Mouse (Mus musculus) kidney, embryonic 16.5 days (tissue): ENCODE data around the gene Smarca2. TPM values are rescaled to one million over a fixed set of nuclear protein-coding genes. Genes with fewer than 3 reads are reported as not detected.

ENCODE experiments used
- ATAC-seq: fragments of 200-750 bp; cut with Nextera tagmentation; 2 replicates; pipeline ENCODE4 v1.8.0; 2017; ENCODE audit warnings: moderate TSS enrichment; ENCODE audit not compliant: low FRiP score, low TSS enrichment
- H3K27ac ChIP-seq: fragments of 300-500 bp; sonication (generic); 2 replicates; pipeline ENCODE4 v1.5.1; 2014; ENCODE audit warnings: low read length
- H3K27me3 ChIP-seq: fragments of 300-500 bp; sonication (generic); 2 replicates; pipeline ENCODE4 v1.6.1; 2014; ENCODE audit warnings: low read length, control low read depth, mixed read lengths; ENCODE audit not compliant: insufficient read depth
- H3K36me3 ChIP-seq: fragments of 300-500 bp; sonication (generic); 2 replicates; pipeline ENCODE4 v1.6.1; 2014; ENCODE audit warnings: low read length, control low read depth, mixed read lengths; ENCODE audit not compliant: insufficient read depth
- H3K4me1 ChIP-seq: fragments of 300-500 bp; sonication (generic); 2 replicates; pipeline ENCODE4 v1.6.1; 2014; ENCODE audit warnings: low read length, control low read depth, mixed read lengths; ENCODE audit not compliant: insufficient read depth
- H3K4me2 ChIP-seq: fragments of 300-500 bp; sonication (generic); replicated peaks from 2 replicates; pipeline ENCODE4 v1.6.1; 2014; ENCODE audit warnings: low read depth, low read length
- H3K4me3 ChIP-seq: fragments of 300-500 bp; sonication (generic); 2 replicates; pipeline ENCODE4 v1.5.1; 2014; ENCODE audit warnings: mild to moderate bottlenecking, low read length
- H3K9ac ChIP-seq: fragments of 300-500 bp; sonication (generic); replicated peaks from 2 replicates; pipeline ENCODE4 v1.6.1; 2014; ENCODE audit warnings: low read length
- H3K9me3 ChIP-seq: fragments of 300-500 bp; sonication (generic); 2 replicates; pipeline ENCODE4 v1.6.1; 2016; ENCODE audit warnings: low read length, control low read depth
- WGBS: fragments of 180-500 bp; shearing (Covaris S2); extraction: QIAGEN DNeasy Blood & Tissue Kit; methylation state at CpG from one replicate; pipeline ENCODE4 v1.1.7; 2014; 5-methylcytosine and 5-hydroxymethylcytosine counted together
- polyA plus RNA-seq: library from polyadenylated mRNA; unstranded; fragments of >200 nt; fragmentation: Nextera tagmentation; extraction: Ambion mirVana; gene quantifications from 2 replicates; pipeline ENCODE4 v1.2.1, GENCODE M21; 2015

Smarca2 gene
- polyA plus RNA-seq, 1 experiment from 2014 or later: 40.5 TPM

- Histone ChIP-seq H3K36me3 (peaks cover 12% of the 10 kb centered on the region; the same call in 1 of the 2 replicates), H3K27me3 (no peaks in the 10 kb centered on the region), H3K4me3 (no peak overlapping the region), H3K27ac (no peak overlapping the region), H3K4me2 (no peak overlapping the region), H3K9me3 (no peaks in the 10 kb centered on the region), H3K9ac (no peak overlapping the region), H3K4me1 (no peaks in the 10 kb centered on the region)
- 47% methylated on average over 8 of the region's 8 CpGs for WGBS
- ATAC-seq: no peak
Observed at GRCm38 (mm10) chr19:26678543-26678942, 73.7 kb downstream of the Smarca2 start.

- no peaks in the 10 kb centered on the region for H3K27me3 ChIP-seq
- no peak overlapping the region for H3K27ac ChIP-seq
- WGBS: 58% methylated on average over 3 of the region's 3 CpGs
- no peak for ATAC-seq
- H3K4me1 ChIP-seq: no peaks in the 10 kb centered on the region
- H3K4me3 ChIP-seq: no peak overlapping the region
- no peak overlapping the region for H3K9ac ChIP-seq
- H3K36me3 ChIP-seq: peaks cover 7% of the 10 kb centered on the region; the same call in 1 of the 2 replicates
- H3K4me2 ChIP-seq: no peak overlapping the region
- no peaks in the 10 kb centered on the region for H3K9me3 ChIP-seq
Observed at GRCm38 (mm10) chr19:26679674-26680073, 74.8 kb downstream of the Smarca2 start.

GRCm38 (mm10) chr19:26681549-26681948 lies 76.7 kb downstream of the Smarca2 start:
- H3K4me1 ChIP-seq: no peaks in the 10 kb centered on the region
- H3K36me3 ChIP-seq: peaks cover 7% of the 10 kb centered on the region; the same call in 1 of the 2 replicates
- H3K27ac ChIP-seq: no peak overlapping the region
- no peak overlapping the region for H3K9ac ChIP-seq
- no peak for ATAC-seq
- no peak overlapping the region for H3K4me3 ChIP-seq
- H3K4me2 ChIP-seq: no peak overlapping the region
- no peaks in the 10 kb centered on the region for H3K9me3 ChIP-seq
- no peaks in the 10 kb centered on the region for H3K27me3 ChIP-seq
- 94% methylated on average over 8 of the region's 8 CpGs for WGBS

GRCm38 (mm10) chr19:26682130-26682529 lies 77.3 kb downstream of the Smarca2 start:
- Histone ChIP-seq H3K4me2 (no peak overlapping the region), H3K9ac (no peak overlapping the region), H3K4me1 (no peaks in the 10 kb centered on the region), H3K9me3 (no peaks in the 10 kb centered on the region), H3K27me3 (no peaks in the 10 kb centered on the region), H3K36me3 (peaks cover 7% of the 10 kb centered on the region; the same call in 1 of the 2 replicates), H3K4me3 (no peak overlapping the region), H3K27ac (no peak overlapping the region)
- 77% methylated on average over 4 of the region's 4 CpGs for WGBS
- no peak for ATAC-seq

GRCm38 (mm10) chr19:26682731-26683130 lies 77.9 kb downstream of the Smarca2 start:
- 88% methylated on average over 2 of the region's 2 CpGs for WGBS
- ATAC-seq: no peak

GRCm38 (mm10) chr19:26683731-26684130 lies 78.9 kb downstream of the Smarca2 start:
- 92% methylated on average over 8 of the region's 8 CpGs for WGBS
- no peak overlapping the region for H3K4me3 ChIP-seq
- H3K27ac ChIP-seq: no peak overlapping the region
- no peak overlapping the region for H3K4me2 ChIP-seq
- H3K9me3 ChIP-seq: no peaks in the 10 kb centered on the region
- no peaks in the 10 kb centered on the region for H3K27me3 ChIP-seq
- no peaks in the 10 kb centered on the region for H3K4me1 ChIP-seq
- no peak overlapping the region for H3K9ac ChIP-seq
- H3K36me3 ChIP-seq: peaks cover 7% of the 10 kb centered on the region; the same call in 1 of the 2 replicates
- ATAC-seq: no peak

More at GRCm38 (mm10) chr19:26682731-26683130, 77.9 kb downstream of the Smarca2 start:
- no peak overlapping the region for H3K27ac ChIP-seq
- peaks cover 7% of the 10 kb centered on the region; the same call in 1 of the 2 replicates for H3K36me3 ChIP-seq
- no peaks in the 10 kb centered on the region for H3K27me3 ChIP-seq
- no peak overlapping the region for H3K4me2 ChIP-seq
- H3K4me3 ChIP-seq: no peak overlapping the region
- H3K4me1 ChIP-seq: no peaks in the 10 kb centered on the region
- H3K9me3 ChIP-seq: no peaks in the 10 kb centered on the region
- H3K9ac ChIP-seq: no peak overlapping the region

- Histone ChIP-seq H3K27ac (no peak overlapping the region), H3K4me1 (no peaks in the 10 kb centered on the region), H3K27me3 (no peaks in the 10 kb centered on the region), H3K4me2 (no peak overlapping the region), H3K4me3 (no peak overlapping the region), H3K9me3 (no peaks in the 10 kb centered on the region), H3K36me3 (peaks cover 9% of the 10 kb centered on the region; the same call in 1 of the 2 replicates), H3K9ac (no peak overlapping the region)
- 77% methylated on average over 4 of the region's 4 CpGs for WGBS
- ATAC-seq: no peak
Observed at GRCm38 (mm10) chr19:26690516-26690915, 85.7 kb downstream of the Smarca2 start.

- Histone ChIP-seq H3K27me3 (no peaks in the 10 kb centered on the region), H3K4me1 (no peaks in the 10 kb centered on the region), H3K27ac (no peak overlapping the region), H3K36me3 (peaks cover 18% of the 10 kb centered on the region), H3K9ac (no peak overlapping the region), H3K4me2 (no peak overlapping the region), H3K9me3 (no peaks in the 10 kb centered on the region), H3K4me3 (no peak overlapping the region)
- no peak for ATAC-seq
- 51% methylated on average over 4 of the region's 4 CpGs for WGBS
Observed at GRCm38 (mm10) chr19:26697107-26697506, 92.3 kb downstream of the Smarca2 start.

- Histone ChIP-seq H3K27me3 (no peaks in the 10 kb centered on the region), H3K4me3 (no peak overlapping the region), H3K4me2 (no peak overlapping the region), H3K4me1 (peaks cover 10% of the 10 kb centered on the region), H3K27ac (no peak overlapping the region), H3K9ac (no peak overlapping the region), H3K36me3 (peaks cover 6% of the 10 kb centered on the region; the same call in 1 of the 2 replicates), H3K9me3 (no peaks in the 10 kb centered on the region)
- WGBS: 49% methylated on average over 10 of the region's 10 CpGs
- ATAC-seq: 0 out of 2 replicates have a peak, but pooled peaks have one; percentile 39
Observed at GRCm38 (mm10) chr19:26704545-26705209, 99.8 kb downstream of the Smarca2 start.

- Histone ChIP-seq H3K9me3 (no peaks in the 10 kb centered on the region), H3K27me3 (no peaks in the 10 kb centered on the region), H3K36me3 (no peaks in the 10 kb centered on the region), H3K27ac (no peak overlapping the region), H3K4me3 (no peak overlapping the region), H3K4me1 (peaks cover 10% of the 10 kb centered on the region), H3K9ac (no peak overlapping the region), H3K4me2 (no peak overlapping the region)
- 45% methylated on average over 5 of the region's 5 CpGs for WGBS
- ATAC-seq: no peak
Observed at GRCm38 (mm10) chr19:26706910-26707309, 102.1 kb downstream of the Smarca2 start.
